Mouse (Mus musculus): ENCODE results near the gene Itprid1. TPM values are rescaled to one million over a fixed set of nuclear protein-coding genes. Genes with fewer than 3 reads are reported as not detected.
A peak's percentile ranks its signal among the peaks of the same experiment; 100 is the strongest.

Gene Itprid1
- total RNA-seq (2021), result 1 to 10 TPM in 1 of 2 experiments, under 1 TPM in 1; 0.84 to 1.4 TPM
- long read RNA-seq, experiment 1, partial matches to known transcripts, result 1 of 3 reads
- long read RNA-seq, experiment 1, other reads (novel, unspliced or antisense), result 2 of 3 reads
- long read RNA-seq, experiment 2, partial matches to known transcripts, result 0 of 2 reads
- long read RNA-seq, experiment 2, other reads (novel, unspliced or antisense), result 2 of 2 reads

DNA sequence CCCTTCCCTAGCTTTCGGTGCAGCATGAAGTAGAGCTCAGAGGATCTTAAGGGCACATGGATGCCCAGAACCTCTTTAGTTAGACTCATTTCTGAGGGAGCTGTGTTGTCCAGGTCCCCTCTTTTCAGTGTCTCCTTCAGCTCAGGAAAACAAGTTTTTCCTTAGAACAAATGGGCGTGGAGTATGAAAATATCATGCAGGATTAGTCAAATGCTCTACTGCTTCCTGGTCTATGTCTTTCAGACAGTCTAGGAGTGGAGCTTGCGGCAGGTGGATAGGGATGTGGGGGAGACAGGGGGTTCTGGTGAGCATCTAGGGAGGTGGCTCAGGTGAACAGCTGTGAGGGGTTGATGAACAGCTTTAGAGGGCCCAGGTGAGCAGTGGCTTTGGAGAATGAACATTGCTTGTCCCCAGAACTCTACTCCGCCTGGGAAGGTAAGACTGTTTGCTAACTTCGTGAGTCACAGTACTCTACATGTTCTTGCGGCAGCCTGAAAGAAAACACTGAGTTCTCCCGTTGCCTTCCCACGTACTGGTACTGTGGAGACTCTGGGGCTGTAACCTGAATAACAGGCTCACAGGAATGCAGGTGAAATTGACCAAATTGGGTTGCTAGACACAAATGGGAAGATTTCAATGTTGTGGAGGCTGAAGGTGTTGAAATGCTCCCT is at the start of gene Itprid1:
TSS of gene Itprid1 (plus strand) at position 246 of the 671 bp plus-strand sequence.
- no peak for DNase-seq (ENCODE audit: low spot score in 2 of 2)

DNA sequence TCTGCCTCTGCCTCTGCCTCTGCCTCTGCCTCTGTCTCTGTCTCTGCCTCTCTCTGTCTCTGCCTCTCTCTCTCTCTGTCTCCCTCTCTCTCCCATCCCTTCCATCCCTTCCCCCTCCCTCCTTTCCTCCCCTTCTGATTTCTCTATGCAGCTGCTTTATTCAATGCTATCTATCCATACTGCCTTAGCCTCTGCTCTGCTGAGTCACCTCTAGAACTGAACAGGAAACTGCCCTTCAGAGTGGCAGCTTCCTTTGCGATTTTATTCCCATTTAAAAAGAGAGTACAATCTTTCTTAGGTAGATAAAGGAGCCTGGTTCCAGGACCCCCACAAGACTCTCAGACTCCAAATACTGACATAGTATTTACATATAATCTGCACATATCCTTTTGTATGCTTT is 47.1 kb upstream of the Itprid1 start:
- DNase-seq (ENCODE audit: low spot score in 2 of 2), result no peak

DNA sequence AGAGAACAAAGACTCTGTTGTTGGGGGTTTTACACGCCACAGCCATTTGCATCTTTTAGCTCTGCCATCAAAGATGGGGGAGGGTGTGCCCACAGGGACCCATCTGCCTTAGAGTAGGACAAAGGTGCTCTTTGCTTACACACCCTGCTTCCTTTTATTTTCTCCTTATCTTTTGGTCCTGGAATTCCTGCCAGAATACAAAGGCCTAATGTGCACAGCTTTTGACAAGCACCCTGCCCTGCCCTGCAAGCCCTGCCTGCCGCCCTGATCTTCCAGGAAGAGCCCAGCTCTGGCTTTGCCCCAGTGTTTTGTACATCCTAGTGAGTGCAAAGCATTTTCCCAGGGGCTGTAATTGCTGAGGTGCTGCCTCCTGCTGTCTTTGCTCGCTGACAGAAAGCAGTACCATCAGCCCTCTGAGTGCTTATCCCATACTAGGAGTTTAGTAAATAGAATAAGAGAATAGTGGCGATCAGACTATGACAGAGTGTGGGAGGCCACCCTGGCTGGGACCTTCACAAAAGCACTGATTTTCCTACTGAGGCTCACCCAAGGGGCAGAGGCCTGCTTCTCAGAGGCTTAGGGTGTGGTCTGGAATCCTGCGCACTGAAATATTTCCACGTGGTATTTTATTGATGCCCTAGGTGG is 44.7 kb upstream of the Itprid1 start:
- no peak for DNase-seq (ENCODE audit: low spot score in 2 of 2)

DNA sequence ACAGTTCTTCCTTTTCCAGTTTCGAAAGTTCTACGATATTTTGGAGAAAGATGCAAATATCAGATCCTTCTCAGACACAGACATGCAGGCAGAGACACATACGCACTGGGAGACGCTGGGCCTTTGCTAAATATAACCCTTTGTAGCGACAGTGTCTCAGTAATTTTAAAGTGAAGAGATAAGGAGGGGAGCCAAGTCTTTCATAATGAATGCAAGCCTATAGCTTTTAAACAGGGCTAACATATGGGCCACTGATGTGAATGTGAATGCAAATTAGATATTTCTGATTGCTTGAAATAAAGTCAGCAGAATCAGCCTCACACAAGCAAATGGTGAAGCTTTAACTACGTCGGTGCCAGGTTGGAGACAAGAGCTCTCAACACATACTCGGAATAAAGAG is 44.2 kb upstream of the Itprid1 start:
- no peak for DNase-seq (ENCODE audit: low spot score in 2 of 2)

DNA sequence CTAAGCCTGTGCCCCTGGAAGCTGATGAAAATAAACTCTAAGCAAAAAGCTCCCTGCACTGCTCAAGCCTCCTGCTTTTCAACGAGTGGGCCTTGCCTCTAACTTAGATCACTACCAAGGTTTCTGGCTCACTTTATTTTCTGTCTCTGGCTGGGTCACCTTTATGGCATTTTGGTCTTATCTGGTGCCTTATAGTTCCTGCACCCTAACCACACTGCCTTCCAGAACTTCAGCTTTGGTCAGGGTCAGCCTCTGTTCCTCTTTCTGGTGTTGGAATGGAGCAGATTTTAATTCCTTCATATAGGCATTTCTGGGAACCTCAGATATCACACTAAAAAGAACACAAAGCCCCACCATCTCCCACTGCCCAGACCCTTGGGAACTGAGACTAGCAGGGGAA is 34.0 kb upstream of the Itprid1 start:
- DNase-seq (ENCODE audit: low spot score in 2 of 2), result no peak

DNA sequence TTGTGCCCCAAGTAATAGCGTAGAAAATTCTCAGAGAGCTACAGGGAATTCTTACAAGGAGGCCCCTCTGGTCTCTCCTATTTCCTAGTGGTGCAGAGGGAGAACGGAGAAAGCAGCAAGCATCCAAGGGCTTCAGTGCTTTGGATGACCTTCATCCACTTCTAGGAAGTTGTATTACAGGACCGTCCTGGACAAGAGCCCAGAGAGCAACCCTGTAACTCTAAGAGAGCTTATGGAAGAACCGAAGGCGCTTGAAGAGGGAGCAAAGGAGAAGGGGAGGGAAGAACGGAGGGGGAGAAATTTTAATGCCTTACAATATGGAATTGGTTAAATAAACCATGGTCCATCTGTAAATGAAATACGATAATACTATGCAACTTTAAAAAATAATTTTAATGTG is 33.3 kb upstream of the Itprid1 start:
- no peak for DNase-seq (ENCODE audit: low spot score in 2 of 2)

DNA sequence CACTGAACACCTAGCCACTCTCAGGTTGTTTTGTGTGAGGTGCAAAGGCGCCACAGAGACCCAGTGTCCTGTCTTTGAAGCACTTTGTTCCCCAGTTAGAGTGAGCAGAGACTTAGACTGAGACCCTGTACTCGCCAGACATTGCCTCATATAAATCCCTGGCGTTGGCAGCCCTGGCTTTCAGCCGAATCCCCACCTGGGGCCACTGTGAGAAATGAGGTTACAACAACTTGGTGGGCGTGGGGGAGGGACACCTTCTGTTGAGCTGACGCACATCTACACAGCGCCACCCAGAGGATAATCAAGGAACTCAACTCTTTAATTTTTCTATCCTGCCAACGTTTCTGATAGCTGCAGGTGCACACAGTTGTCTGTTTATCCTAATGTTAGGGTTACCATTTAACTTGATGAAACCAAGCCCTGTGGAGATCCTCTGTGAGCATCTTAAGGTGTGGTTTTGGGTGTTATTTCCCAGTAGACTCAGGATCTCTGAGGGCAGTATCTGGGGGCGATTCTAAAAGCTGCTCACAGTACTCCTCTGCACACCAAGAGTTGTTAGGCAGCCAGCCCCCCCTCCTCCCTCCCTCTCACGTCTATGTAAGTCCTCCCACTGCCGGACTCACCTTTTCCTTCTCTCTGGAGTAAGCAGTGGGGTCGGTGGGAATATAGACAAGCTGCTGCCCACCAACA is 32.6 kb upstream of the Itprid1 start:
- DNase-seq (ENCODE audit: low spot score in 2 of 2), result peak; percentile 57 to 60

DNA sequence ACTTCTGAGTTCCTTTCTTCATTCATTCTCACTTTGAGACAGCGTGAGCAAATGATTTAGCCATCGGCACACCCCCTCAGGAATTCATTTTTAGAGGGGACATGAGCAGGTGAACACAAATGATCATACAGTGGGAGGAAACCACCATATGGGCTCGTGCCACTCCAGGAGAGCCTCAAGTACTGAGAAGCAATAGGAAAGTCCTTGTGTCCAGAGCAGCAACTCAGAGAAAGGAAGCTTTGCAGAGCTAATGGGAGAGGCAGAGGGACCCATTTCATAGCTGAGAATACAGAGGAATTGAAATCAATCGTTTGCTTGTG is 32.1 kb upstream of the Itprid1 start:
- no peak for DNase-seq (ENCODE audit: low spot score in 2 of 2)

DNA sequence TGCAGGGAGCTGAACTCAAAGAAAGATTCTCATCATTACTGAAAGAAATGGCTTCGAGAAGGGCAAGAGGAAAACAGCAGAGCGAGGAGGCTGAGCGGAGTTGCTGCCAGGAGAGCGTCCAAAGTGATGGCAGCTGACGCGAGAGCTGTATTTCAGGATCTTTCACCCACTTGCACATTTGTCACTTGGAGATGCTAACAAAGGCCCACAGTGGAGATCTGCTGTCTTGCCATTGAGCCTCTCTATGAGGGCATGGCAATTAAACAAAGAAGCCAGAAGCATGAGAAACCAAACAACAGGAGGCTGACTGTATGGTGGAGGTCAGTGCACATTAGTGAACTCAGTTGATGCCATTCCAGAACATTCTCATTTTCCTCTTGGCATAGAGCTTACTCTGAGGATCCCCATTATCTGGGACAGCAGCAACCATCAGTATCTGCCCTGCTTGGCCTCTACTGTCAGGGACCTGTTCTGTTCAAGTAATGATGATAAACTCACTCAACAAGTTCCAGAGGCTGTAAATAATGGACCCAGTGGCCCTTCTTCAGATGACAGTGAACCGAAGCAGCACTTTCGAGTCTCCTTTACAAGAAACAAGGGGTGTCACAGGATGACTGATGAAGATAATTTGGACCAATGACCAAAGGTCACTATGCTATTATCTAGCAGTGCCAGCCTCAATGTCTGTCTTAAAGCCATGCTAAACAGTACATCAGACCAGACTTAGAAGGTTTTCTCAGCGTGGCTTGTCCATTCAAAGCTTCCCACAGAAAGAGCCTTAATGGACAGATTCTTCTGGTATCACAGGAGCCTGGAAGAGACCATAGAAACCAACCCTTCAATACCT is 31.2 kb upstream of the Itprid1 start:
- DNase-seq (ENCODE audit: low spot score in 2 of 2), result peak; percentile 48 to 77

DNA sequence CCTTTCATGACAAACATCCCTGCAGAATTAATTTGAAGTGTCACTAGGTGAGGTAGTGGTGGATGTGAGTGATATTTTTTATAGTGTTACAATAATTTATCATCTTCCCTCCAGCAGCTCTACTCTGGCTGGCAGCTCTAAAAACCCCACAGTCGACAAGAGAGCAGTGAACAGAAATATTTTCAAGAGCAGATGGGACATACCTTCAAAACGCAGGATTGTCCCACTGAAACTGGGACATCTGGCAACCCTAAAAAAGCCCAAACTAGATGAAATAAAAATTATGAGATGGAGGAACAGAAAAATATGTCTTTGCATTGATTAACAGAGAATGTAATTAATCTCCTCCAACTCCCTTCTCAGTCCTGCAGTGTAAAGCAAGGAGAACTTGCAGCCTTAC is 30.2 kb upstream of the Itprid1 start:
- DNase-seq (ENCODE audit: low spot score in 2 of 2), result no peak

DNA sequence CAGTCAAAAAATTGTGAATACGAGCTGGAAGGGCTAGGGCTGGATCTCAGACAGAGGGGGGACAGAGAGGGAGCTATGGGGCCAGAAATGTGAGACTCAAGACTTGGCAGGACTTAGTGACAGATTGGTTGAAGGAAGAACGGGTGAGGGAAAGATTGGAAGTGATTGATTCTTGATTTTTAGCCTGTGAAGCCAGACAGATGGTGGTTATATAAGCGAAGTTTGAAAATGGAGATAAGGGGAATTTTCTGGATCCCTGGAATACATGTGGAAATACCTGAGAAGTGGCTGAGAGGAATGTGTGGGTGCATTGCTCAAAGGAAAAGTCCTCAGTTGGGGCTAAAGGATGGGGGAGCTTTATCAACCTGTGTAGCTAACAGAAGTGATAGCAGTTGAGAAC is 28.0 kb upstream of the Itprid1 start:
- DNase-seq (ENCODE audit: low spot score in 2 of 2), result no peak

DNA sequence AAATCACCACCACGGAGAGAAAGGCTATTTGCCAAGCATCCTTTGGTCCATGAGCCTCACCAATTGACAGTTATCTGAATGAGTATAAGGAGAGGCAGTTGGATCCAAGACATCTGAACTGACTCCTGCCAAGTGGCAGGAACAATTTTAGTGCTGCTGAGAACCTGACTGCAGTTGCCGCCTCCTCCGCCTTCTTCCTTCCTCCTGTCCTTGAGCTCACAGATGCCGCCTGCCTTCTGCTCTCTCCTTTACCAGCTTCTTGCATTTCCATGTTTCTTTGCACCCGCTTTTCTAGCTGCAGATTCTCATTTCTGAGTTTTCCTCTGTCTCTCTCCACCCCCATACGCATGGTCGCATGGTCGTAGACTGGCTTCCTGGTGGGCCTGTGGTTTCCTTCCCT is 25.5 kb upstream of the Itprid1 start:
- peak; percentile 69 to 85 for DNase-seq (ENCODE audit: low spot score in 2 of 2)

DNA sequence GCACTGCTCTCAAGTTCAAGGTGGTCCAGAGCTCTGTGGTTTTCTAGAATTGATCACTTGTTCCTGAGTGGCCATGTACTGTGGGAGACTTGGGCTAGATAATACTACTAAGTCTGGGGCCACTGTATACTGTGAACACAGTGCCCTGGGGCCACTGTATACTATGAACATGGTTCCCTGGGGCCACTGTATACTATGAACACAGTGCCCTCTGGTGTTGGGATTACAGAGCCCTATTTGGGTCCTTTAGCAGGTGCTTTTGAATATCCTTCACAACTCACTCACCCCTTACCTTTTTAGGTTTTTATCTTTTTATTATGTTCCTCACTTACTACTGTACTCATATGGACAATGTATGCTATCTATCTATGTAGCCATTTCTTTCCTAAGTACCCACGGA is 24.3 kb upstream of the Itprid1 start:
- no peak for DNase-seq (ENCODE audit: low spot score in 2 of 2)

DNA sequence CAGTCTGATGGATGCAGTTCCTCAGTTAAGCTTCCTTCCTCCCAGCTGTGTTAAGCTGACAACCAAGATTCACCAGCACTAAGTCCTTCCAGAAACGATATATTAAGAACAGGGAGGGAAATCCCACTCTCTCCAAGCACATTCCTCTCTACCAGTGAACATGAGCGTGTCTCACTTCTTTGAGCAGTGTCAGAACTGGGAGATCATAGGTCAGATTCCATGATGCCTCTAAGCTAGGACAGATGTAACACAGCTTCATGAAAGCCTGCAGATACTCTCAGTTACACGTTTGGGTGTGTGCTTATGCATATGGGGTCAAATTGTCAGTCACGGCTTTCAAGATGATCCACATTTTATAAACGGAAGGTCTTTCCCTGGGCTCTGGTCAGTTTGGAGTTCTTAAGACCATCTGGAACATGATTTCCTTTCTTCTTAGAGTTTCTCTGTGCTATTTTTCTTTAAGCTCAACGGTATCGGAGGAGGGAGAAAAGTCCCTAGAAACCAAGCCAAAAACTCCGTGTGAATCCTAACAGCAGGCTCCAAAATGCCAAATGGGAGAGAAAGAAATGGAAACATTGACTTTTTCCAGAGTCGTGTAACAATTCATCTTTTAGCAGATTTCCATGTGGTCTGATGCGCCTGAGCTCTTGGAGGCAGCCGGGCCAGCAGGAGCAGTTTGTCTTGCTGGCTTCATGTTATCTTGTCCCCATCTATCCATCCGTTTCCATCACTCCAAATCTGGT is 22.3 kb upstream of the Itprid1 start:
- DNase-seq (ENCODE audit: low spot score in 2 of 2), result no peak

DNA sequence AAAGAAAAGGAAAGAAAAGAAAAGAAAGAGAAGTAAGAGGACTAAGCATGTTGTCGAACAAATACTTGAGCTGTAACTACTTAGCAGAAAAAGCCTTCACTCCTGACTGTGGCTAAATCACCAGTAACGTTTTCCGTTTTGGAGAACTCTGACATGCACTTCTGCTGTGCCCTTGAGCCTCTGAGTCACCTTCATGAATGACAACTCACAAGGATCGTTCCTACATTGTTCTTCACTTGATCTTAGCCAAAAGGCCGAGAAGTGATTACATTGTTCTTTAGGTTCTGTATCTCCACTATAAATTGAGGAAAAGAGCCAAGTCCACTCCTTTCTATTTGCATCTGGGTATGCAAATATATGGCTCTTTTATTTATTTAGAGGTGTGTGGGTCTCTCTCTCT is 19.8 kb upstream of the Itprid1 start:
- no peak for DNase-seq (ENCODE audit: low spot score in 2 of 2)

DNA sequence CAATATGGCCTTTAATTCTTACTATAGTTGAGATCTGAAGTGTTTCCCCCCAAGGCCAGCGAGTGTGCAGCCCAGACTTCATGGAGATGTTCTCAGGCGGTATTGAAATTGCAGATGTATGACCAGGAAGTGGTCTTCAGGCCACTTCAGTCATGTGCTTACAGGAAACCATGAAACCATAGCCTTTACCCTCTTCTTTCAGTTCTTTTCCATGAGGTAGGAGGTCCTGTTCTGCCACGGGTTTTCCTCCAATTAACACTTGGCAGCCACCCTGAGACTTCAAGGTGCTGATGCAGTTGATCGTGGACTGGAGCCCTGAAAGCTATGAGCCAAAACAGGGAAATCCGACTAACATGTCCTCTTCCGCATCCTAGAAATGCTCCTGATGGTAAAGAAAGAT is 7.0 kb upstream of the Itprid1 start:
- no peak for DNase-seq (ENCODE audit: low spot score in 2 of 2)

DNA sequence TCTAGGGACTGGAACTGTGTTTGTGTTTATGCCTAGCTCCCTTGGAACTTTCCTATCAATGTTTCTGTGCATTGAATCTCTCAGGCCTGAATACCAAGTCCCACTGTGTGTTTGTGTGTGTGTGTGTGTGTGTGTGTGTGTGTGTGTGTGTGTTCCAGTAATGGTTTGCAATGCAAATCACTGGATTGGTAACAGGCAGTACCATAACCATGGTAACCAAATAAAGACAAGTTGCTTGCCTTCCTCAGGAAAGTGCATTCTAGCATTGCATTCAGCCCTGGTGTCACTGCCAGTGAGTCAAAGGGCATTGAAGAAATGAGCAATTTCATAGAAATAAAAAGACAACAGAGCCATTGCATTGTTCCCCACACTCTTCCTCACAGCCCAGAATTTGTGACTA is 15.9 kb downstream of the Itprid1 start:
- DNase-seq (ENCODE audit: low spot score in 2 of 2), result no peak

DNA sequence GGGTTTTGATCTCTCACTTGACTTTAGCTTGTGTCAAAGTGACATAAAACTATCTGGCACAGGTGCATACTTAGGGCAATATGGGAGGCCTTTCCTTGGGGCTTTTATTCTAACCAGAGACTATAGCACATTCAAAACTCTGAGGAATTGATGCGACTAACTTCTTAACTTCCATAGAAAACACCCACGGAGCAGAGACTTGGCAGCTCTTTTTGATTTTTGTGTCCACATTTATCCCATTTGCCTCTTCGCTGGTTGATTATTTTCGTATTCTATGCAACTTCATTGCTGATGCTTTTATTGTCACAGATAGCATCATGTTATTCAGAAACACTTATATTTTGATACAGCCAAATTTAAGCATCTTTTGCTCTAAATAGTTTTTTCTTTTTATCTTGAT is 19.4 kb downstream of the Itprid1 start:
- DNase-seq (ENCODE audit: low spot score in 2 of 2), result peak in 1 of 2 experiments; percentile 48

DNA sequence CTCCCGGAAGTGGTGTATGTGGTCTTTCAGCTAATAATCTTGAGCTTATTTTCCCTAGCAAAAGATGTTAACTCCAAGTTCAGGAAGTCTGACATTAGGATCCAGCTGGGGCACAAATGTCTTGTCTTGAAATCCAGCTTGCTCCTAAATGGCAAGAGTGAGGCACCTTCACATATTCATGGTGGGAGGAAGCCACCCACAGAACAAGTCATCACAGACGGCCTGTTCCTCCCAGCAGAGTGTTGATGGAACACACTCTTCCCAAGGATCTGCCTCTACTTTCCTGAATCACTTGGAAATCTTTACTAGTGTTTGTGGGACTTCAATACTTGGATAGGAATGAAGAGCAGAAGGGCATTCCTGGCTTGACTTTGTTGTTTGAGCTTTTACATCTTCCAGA is 28.5 kb downstream of the Itprid1 start:
- DNase-seq (ENCODE audit: low spot score in 2 of 2), result peak; percentile 5 to 31

DNA sequence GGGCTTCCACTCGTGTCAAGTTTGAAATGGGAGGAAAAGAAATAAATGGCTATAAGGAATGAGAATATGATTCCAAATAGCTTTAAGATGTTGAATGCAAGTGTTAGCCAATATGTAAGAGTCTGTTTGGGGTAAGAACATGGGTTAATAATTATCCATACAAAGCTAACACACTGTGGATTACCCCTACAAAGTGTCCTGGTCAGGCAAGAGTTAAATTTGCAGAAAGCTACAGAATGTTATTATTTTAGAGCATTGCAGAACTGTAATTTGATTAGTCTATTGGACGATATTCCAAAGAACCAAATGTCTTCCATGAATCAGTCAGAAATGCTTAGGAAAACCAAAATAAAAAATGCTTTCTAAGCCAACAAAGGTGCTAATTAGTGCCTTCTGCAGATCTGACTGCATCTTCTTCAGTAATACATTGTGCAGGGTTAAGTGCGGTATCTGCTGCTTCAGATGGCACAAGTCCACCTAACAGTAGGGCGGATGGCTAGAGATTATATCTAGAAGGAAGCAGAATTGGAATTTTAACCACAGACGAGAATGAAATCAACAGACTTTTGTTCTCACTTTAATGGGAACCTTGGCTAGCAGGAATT is 42.8 kb downstream of the Itprid1 start:
- DNase-seq (ENCODE audit: low spot score in 2 of 2), result no peak
